Mouse (Mus musculus) leukemia stem cell, adult 10-12 weeks (primary cell): ENCODE results near the gene Srf. TPM values are rescaled to one million over a fixed set of nuclear protein-coding genes. Genes with fewer than 3 reads are reported as not detected.

Source experiments
- polyA plus RNA-seq: library from polyadenylated mRNA; stranded (reverse); fragments of >175 nt; gene quantifications from 2 replicates; pipeline ENCODE4 v1.2.3, GENCODE M21; 2012; ENCODE audit warnings: low replicate concordance

The Srf gene
- polyA plus RNA-seq, result 172 and 177 TPM in 2 replicates

GRCm38 (mm10) chr17:46555673-46556583 is at the start of gene Srf:
TSS of gene Srf (minus strand) at chr17:46556175.

GRCm38 (mm10) chr17:46545813-46546564 is 10.0 kb downstream of the Srf start, which contains the start of gene Cul9:
TSS of gene Cul9 (minus strand) at chr17:46546388.

Other genes with a start within 250 kb of the Srf start
- gene Abcc10, start 227.8 kb downstream of the Srf start, polyA plus RNA-seq, result 14.2 and 18.7 TPM in 2 replicates
- gene Zfp318, start 172.4 kb downstream of the Srf start, polyA plus RNA-seq, result 7.3 and 10.6 TPM in 2 replicates
- gene Crip3, start 127.2 kb downstream of the Srf start, polyA plus RNA-seq, result 1.0 TPM in 1 of 2 replicates, not detected in the other
- not detected in 2 replicates for gene Slc22a7, start 117.7 kb downstream of the Srf start, polyA plus RNA-seq
- gene Ttbk1, start 68.5 kb downstream of the Srf start, polyA plus RNA-seq, result 0.54 and 1.0 TPM in 2 replicates
- 16.0 and 16.9 TPM in 2 replicates for gene Dnph1, start 59.5 kb downstream of the Srf start, polyA plus RNA-seq
- gene Cul9, start 9.8 kb downstream of the Srf start, polyA plus RNA-seq, result 2.6 and 4.9 TPM in 2 replicates
- 0.66 and 1.9 TPM in 2 replicates for gene Ptk7, start 73.3 kb upstream of the Srf start, polyA plus RNA-seq
- gene Klc4, start 89.8 kb upstream of the Srf start, polyA plus RNA-seq, result 6.1 and 9.9 TPM in 2 replicates
- 845 and 851 TPM in 2 replicates for gene Mrpl2, start 90.1 kb upstream of the Srf start, polyA plus RNA-seq
- gene Cul7, start 94.2 kb upstream of the Srf start, polyA plus RNA-seq, result 3.1 and 12.3 TPM in 2 replicates
- 7.7 and 14.0 TPM in 2 replicates for gene Rrp36, start 118.2 kb upstream of the Srf start, polyA plus RNA-seq
- 55.5 and 91.8 TPM in 2 replicates for gene Mea1, start 122.6 kb upstream of the Srf start, polyA plus RNA-seq
- 260 and 474 TPM in 2 replicates for gene Klhdc3, start 124.7 kb upstream of the Srf start, polyA plus RNA-seq
- 87.2 and 94.1 TPM in 2 replicates for gene Ppp2r5d, start 148.9 kb upstream of the Srf start, polyA plus RNA-seq
- gene Pex6, start 155.3 kb upstream of the Srf start, polyA plus RNA-seq, result 27.7 and 37.0 TPM in 2 replicates
- gene Gnmt, start 173.0 kb upstream of the Srf start, polyA plus RNA-seq, result 0.96 TPM in 1 of 2 replicates, not detected in the other
- 88.2 and 108 TPM in 2 replicates for gene Cnpy3, start 196.0 kb upstream of the Srf start, polyA plus RNA-seq
- 0.23 TPM in 1 of 2 replicates, not detected in the other for gene Ptcra, start 207.5 kb upstream of the Srf start, polyA plus RNA-seq
- 108 and 208 TPM in 2 replicates for gene 2310039H08Rik, start 216.5 kb upstream of the Srf start, polyA plus RNA-seq
- 2.0 and 16.9 TPM in 2 replicates for gene Rpl7l1, start 226.5 kb upstream of the Srf start, polyA plus RNA-seq